Mouse (Mus musculus) bone marrow, adult 2 months (tissue): ENCODE results near the gene Tshz2. TPM values are rescaled to one million over a fixed set of nuclear protein-coding genes. Genes with fewer than 3 reads are reported as not detected.
"Not testable (repeated sequence)": the region's sequence is repeated elsewhere in the genome, so short reads cannot be mapped to it uniquely, and the experiment has no call there.

Experiments used
- H3K27ac ChIP-seq: fragments of 200-500 bp; 2 replicates; pipeline ENCODE4 v1.5.1; 2012; ENCODE audit warnings: low read depth, mild to moderate bottlenecking, control low read depth, inconsistent platforms, low read length; ENCODE audit not compliant: control insufficient read depth, poor library complexity, insufficient read depth
- H3K4me1 ChIP-seq: fragments of 200-500 bp; 2 replicates; pipeline ENCODE4 v1.6.1; 2011; ENCODE audit warnings: low read length; ENCODE audit not compliant: control insufficient read depth, insufficient read depth
- H3K4me3 ChIP-seq: fragments of 200-500 bp; replicated peaks from 2 replicates; pipeline ENCODE3; 2011; ENCODE audit warnings: mild to moderate bottlenecking, low read depth, low read length, control low read depth; ENCODE audit not compliant: control insufficient read depth
- CTCF ChIP-seq: fragments of 200-500 bp; IDR thresholded peaks from 2 replicates; pipeline ENCODE4 v1.5.1; 2011; ENCODE audit warnings: low read length, control low read depth; ENCODE audit not compliant: control insufficient read depth, insufficient read depth
- POLR2A ChIP-seq: fragments of 200-500 bp; IDR thresholded peaks from 2 replicates; pipeline ENCODE4 v1.6.1; 2011; ENCODE audit warnings: low read depth, mild to moderate bottlenecking, control low read depth, low read length, borderline replicate concordance; ENCODE audit not compliant: control insufficient read depth
- WGBS: fragments of 180-500 bp; shearing (Covaris S2); methylation state at CpG from one replicate; pipeline ENCODE4 v1.1.7; 2018; 5-methylcytosine and 5-hydroxymethylcytosine counted together
- polyA plus RNA-seq: library from polyadenylated mRNA; stranded (reverse); fragments of >200 nt; gene quantifications from 2 replicates; pipeline ENCODE4 v1.2.4, GENCODE M21; 2011; ENCODE audit warnings: low replicate concordance; ENCODE audit not compliant: missing spikeins, insufficient read depth, insufficient read length

Gene Tshz2
- polyA plus RNA-seq: 1.4 and 2.0 TPM in 2 replicates

DNA sequence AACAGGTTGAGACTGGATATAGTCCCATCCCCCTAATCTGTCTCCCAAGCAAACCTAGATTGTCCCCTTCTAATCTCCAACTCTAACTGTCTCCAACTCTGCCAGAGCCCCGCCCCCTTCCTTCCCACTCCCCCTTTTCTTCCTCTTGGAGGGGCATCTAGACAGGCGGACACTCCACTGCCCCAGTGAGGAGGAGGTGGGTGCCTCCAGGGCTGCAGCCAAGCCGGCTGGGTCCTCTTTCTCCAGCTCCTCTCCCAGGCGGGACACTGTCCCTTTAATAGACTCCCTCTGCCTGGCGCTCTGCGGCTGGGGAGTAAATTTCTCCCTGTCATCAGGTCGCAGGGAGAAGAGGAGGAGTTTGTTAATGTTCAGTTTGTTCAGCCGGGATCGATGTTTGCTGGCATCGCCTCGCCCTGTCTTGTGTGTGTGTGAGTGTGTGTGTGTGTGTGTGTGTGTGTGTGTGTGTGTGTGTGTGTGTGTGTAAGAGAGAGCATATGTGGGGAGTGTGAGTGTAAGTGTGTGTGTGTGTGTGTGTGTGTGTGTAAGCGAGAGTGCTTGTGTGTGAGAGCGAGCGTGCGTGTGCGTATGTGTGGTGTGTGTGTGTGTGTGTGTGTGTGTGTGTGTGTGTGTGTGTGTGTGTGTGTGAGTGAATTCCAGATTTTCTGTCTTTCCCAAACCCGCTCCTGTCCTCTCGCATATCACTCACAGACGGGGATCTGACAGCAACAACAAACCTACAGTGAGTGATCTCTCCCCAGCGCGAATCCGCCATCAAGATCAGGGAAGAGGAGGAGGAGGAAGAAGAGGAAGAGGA is at the start of gene Tshz2:
Tshz2 (plus strand) TSS at position 676 of the 814 bp plus-strand sequence.
- WGBS: 2% methylated on average over 21 of the region's 22 CpGs
- Histone ChIP-seq H3K4me1 (peaks cover 2% of the 10 kb centered on the region; the same call in 1 of the 2 replicates), H3K4me3 (no peak within 1 kb of the TSS), H3K27ac (no peak within 1 kb of the TSS; the same call in 1 of the 2 replicates)
- TF ChIP-seq POLR2A (no peak), CTCF (no peak)

- Histone ChIP-seq H3K4me1 (no peaks in the 10 kb centered on the region), H3K27ac (no peak overlapping the region), H3K4me3 (no peak overlapping the region)
- 77% methylated on average over 3 of the region's 3 CpGs for WGBS
- TF ChIP-seq CTCF (no peak), POLR2A (no peak)
Observed at GRCm38 (mm10) chr2:169583476-169583875, 49.3 kb upstream of the Tshz2 start.

- Histone ChIP-seq H3K27ac (no peak overlapping the region), H3K4me1 (no peaks in the 10 kb centered on the region), H3K4me3 (no peak overlapping the region)
- no peak for TF ChIP-seq CTCF
- TF ChIP-seq POLR2A: no peak
- WGBS: 85% methylated on average over 15 of the region's 15 CpGs
Observed at GRCm38 (mm10) chr2:169584745-169585456, 47.9 kb upstream of the Tshz2 start.

DNA sequence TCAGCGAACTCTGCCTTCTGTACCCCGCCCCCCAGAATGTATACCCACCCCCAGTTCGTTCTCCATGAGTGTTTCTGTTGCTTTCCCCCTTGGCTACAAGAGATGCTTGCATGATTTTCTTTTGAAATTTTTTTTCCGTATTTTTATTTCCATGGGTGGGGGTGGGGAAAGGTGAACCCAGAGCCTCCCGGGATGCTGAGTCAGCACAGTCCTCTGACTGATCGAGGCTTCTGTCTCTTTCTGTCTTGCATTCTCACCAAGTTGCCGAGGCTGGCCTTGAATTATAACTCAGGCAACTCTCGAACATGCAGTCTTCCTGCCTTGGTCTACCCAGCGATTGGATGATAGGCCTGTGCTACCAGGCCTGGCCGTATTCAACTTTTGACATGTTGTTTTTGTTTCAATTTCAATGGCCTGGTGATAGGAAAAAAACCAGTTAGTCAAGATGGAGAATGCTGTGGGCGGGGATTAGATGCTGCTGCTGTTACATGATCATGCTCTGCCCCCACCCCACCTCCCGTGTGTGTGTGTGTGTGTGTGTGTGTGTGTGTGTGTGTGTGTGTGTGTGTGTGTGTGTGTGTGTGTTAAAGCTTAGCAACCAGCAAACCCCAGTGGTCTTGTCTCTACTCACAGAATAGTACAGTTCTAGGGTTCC is 47.1 kb upstream of the Tshz2 start:
- WGBS: 79% methylated on average over 12 of the region's 12 CpGs
- no peak overlapping the region for H3K27ac ChIP-seq
- TF ChIP-seq CTCF: no peak
- TF ChIP-seq POLR2A: no peak

DNA sequence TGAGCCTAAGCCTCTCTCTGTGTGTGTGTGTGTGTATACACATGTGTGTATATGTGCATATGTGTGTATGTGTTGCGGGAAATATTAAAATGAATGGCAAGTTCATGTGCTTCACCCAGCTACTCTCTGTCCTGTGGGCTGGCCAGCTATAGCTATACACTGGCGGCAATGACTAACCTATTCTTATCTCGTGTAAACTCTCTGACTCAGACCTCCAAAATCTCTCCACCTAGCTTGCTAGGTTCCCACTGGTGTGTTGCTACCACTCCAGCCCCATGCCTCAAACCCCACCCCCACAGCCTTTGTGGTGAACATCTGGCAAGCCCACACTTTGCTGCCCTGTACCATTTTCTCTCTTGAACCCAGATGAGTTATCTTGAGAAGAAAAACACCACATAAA is 46.1 kb upstream of the Tshz2 start:
- TF ChIP-seq POLR2A (no peak), CTCF (no peak)
- Histone ChIP-seq H3K4me3 (no peak overlapping the region), H3K4me1 (no peaks in the 10 kb centered on the region), H3K27ac (no peak overlapping the region)
- 77% methylated on average over 3 of the region's 3 CpGs for WGBS

More for the DNA sequence above, 47.1 kb upstream of the Tshz2 start:
- H3K4me1 ChIP-seq: no peaks in the 10 kb centered on the region
- H3K4me3 ChIP-seq: no peak overlapping the region

DNA sequence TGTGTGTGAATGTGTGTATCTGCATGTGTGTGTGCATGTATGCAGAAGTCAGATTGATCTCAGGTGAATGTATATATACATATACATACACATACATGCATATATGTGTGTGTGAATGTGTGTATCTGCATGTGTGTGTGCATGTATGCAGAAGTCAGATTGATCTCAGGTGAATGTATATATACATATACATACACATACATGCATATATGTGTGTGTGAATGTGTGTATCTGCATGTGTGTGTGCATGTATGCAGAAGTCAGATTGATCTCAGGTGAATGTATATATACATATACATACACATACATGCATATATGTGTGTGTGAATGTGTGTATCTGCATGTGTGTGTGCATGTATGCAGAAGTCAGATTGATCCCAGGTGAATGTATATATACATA is 45.2 kb upstream of the Tshz2 start, which contains the start of gene Gm11011:
Gm11011 (minus strand) TSS at position 101 of the 400 bp plus-strand sequence.
- not testable (repeated sequence) for H3K4me1 ChIP-seq, H3K4me3 ChIP-seq, H3K27ac ChIP-seq

DNA sequence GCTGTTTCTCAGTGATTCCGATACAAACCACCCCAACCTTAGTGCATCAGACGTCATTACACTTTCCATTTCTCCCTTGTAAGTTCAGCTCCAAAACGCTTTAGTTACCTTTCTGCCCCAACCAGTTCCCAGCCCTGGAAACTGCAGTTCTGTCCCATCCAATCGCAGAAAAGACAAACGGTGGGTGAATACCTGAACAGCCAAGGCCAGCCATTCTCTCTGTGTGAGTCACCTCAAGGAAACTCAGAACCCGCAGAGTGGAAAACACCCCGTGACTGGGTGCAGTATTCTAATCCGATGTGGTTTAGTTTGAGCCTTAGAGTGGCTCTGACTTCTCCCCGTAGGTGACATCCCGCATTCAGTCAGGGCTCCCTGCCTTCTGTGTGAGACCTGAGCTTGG is 43.1 kb upstream of the Tshz2 start:
- no peak overlapping the region for H3K27ac ChIP-seq
- no peaks in the 10 kb centered on the region for H3K4me1 ChIP-seq
- no peak overlapping the region for H3K4me3 ChIP-seq
- 89% methylated on average over 10 of the region's 10 CpGs for WGBS
- no peak for TF ChIP-seq CTCF
- TF ChIP-seq POLR2A: no peak

- WGBS: 80% methylated on average over 8 of the region's 8 CpGs
- Histone ChIP-seq H3K4me1 (no peaks in the 10 kb centered on the region), H3K4me3 (no peak overlapping the region), H3K27ac (no peak overlapping the region)
- TF ChIP-seq CTCF (no peak), POLR2A (no peak)
Observed at GRCm38 (mm10) chr2:169590412-169590811, 42.4 kb upstream of the Tshz2 start.
